Mouse (Mus musculus) liver, embryonic 14.5 days (tissue): Measurements from ENCODE around the gene Ern2.

Experiments used
- CTCF ChIP-seq: IDR thresholded peaks from 2 replicates; pipeline ENCODE4 v1.5.1; 2016; ENCODE audit warnings: antibody characterized with exemption, low read depth, control low read depth
- EP300 ChIP-seq: IDR thresholded peaks from 2 replicates; pipeline ENCODE4 v1.6.1; 2016; ENCODE audit warnings: antibody characterized with exemption, low read depth

GRCm38 (mm10) chr7:122180720-122181119 is 5.3 kb downstream of the Ern2 start:
- TF ChIP-seq CTCF: no peak
- TF ChIP-seq EP300: no peak
